Mouse (Mus musculus) liver, adult 2 months (tissue): ENCODE data around the gene Ntm. TPM values are rescaled to one million over a fixed set of nuclear protein-coding genes. Genes with fewer than 3 reads are reported as not detected.

Experiments used
- DNase-seq: peaks from one replicate; pipeline ENCODE4 v3.0.0-alpha.2; 2011; ENCODE audit warnings: low read depth, low spot score; ENCODE audit errors: extremely low read depth
- H3K27ac ChIP-seq: fragments of 200-500 bp; replicated peaks from 2 replicates; pipeline ENCODE4 v1.5.1; 2012; ENCODE audit warnings: low read depth, mild to moderate bottlenecking, control low read depth, inconsistent platforms, low read length; ENCODE audit not compliant: insufficient read depth
- H3K27me3 ChIP-seq: fragments of 200-500 bp; 2 replicates; pipeline ENCODE4 v1.6.1; 2012; ENCODE audit warnings: mild to moderate bottlenecking, moderate library complexity, low read length, inconsistent platforms; ENCODE audit not compliant: control insufficient read depth, insufficient read depth
- H3K36me3 ChIP-seq: fragments of 200-500 bp; 2 replicates; pipeline ENCODE4 v1.6.1; 2012; ENCODE audit warnings: low read length, inconsistent platforms; ENCODE audit not compliant: control insufficient read depth, insufficient read depth
- H3K4me1 ChIP-seq: fragments of 200-500 bp; 2 replicates; pipeline ENCODE4 v1.6.1; 2011; ENCODE audit warnings: low read length; ENCODE audit not compliant: control insufficient read depth, insufficient read depth
- H3K4me3 ChIP-seq: fragments of 200-500 bp; 2 replicates; pipeline ENCODE4 v1.5.1; 2011; ENCODE audit warnings: low read depth, mild to moderate bottlenecking, control low read depth, low read length, moderate library complexity; ENCODE audit not compliant: insufficient read depth
- H3K79me2 ChIP-seq: fragments of 200-500 bp; 2 replicates; pipeline ENCODE4 v1.6.1; 2012; ENCODE audit warnings: inconsistent platforms, mild to moderate bottlenecking, low read length, moderate library complexity; ENCODE audit not compliant: control insufficient read depth, insufficient read depth
- H3K9ac ChIP-seq: fragments of 200-500 bp; 2 replicates; pipeline ENCODE4 v1.6.1; 2012; ENCODE audit warnings: low read depth, mild to moderate bottlenecking, control low read depth, inconsistent platforms, low read length
- CTCF ChIP-seq: fragments of 200-500 bp; IDR thresholded peaks from 2 replicates; pipeline ENCODE4 v1.5.1; 2011; ENCODE audit warnings: low read depth, low read length, control low read depth
- POLR2A ChIP-seq: fragments of 200-500 bp; IDR thresholded peaks from 2 replicates; pipeline ENCODE4 v1.6.1; 2011; ENCODE audit warnings: low read length, control low read depth; ENCODE audit not compliant: insufficient read depth; ENCODE audit errors: extremely low read depth
- WGBS: fragments of 180-500 bp; shearing (Covaris S2); methylation state at CpG from one replicate; pipeline ENCODE4 v1.1.7; 2018; 5-methylcytosine and 5-hydroxymethylcytosine counted together
- polyA plus RNA-seq: library from polyadenylated mRNA; depleted of rRNA; stranded (reverse); fragments of >200 nt; gene quantifications from 2 replicates; pipeline ENCODE4 v1.2.3, GENCODE M21; 2012
- total RNA-seq: library from RNA; depleted of rRNA; stranded (reverse); fragments of >200 nt; gene quantifications from 2 replicates; pipeline ENCODE4 v1.2.3, GENCODE M21; 2014

Ntm gene
- total and polyA plus RNA-seq, 2 experiments = 2.1 to 3.2 TPM

GRCm38 (mm10) chr9:29673911-29674310 lies 289.0 kb downstream of the Ntm start:
- Histone ChIP-seq H3K27ac (no peak overlapping the region), H3K4me1 (no peaks in the 10 kb centered on the region), H3K36me3 (no peaks in the 10 kb centered on the region), H3K27me3 (0 out of 2 replicates have a peak, but pooled peaks cover 3% of the 10 kb centered on the region), H3K9ac (no peak overlapping the region), H3K4me3 (no peak overlapping the region), H3K79me2 (no peaks in the 10 kb centered on the region)
- WGBS = 43% methylated on average over 8 of the region's 8 CpGs
- TF ChIP-seq POLR2A = no peak
- no peak for TF ChIP-seq CTCF
- DNase-seq = no peak

- H3K27ac ChIP-seq = no peak overlapping the region
- H3K9ac ChIP-seq = no peak overlapping the region
- DNase-seq = no peak
- H3K36me3 ChIP-seq = no peaks in the 10 kb centered on the region
- no peaks in the 10 kb centered on the region for H3K27me3 ChIP-seq
- H3K4me3 ChIP-seq = no peak overlapping the region
- H3K79me2 ChIP-seq = no peaks in the 10 kb centered on the region
- no peak for TF ChIP-seq POLR2A
- TF ChIP-seq CTCF = no peak
- H3K4me1 ChIP-seq = no peaks in the 10 kb centered on the region
- WGBS = 69% methylated on average over 6 of the region's 6 CpGs
Observed at GRCm38 (mm10) chr9:29671861-29672260, 291.1 kb downstream of the Ntm start.

GRCm38 (mm10) chr9:29663286-29663685 lies 299.7 kb downstream of the Ntm start:
- Histone ChIP-seq H3K79me2 (no peaks in the 10 kb centered on the region), H3K4me3 (no peak overlapping the region), H3K27ac (no peak overlapping the region), H3K9ac (no peak overlapping the region), H3K27me3 (no peaks in the 10 kb centered on the region), H3K4me1 (no peaks in the 10 kb centered on the region), H3K36me3 (no peaks in the 10 kb centered on the region)
- WGBS = 69% methylated on average over 7 of the region's 7 CpGs
- DNase-seq = no peak
- TF ChIP-seq CTCF = no peak

GRCm38 (mm10) chr9:29661468-29662145 lies 301.3 kb downstream of the Ntm start:
- DNase-seq = peak; percentile 29
- no peaks in the 10 kb centered on the region for H3K27me3 ChIP-seq
- H3K4me3 ChIP-seq = no peak overlapping the region
- H3K27ac ChIP-seq = no peak overlapping the region
- H3K36me3 ChIP-seq = no peaks in the 10 kb centered on the region
- H3K79me2 ChIP-seq = no peaks in the 10 kb centered on the region
- peak; percentile 68 for TF ChIP-seq CTCF
- TF ChIP-seq POLR2A = no peak
- WGBS = 19% methylated on average over 3 of the region's 3 CpGs
- no peak overlapping the region for H3K9ac ChIP-seq
- H3K4me1 ChIP-seq = no peaks in the 10 kb centered on the region

- WGBS = 37% methylated on average over 3 of the region's 3 CpGs
- H3K27ac ChIP-seq = no peak overlapping the region
- H3K27me3 ChIP-seq = no peaks in the 10 kb centered on the region
- H3K9ac ChIP-seq = no peak overlapping the region
- H3K4me3 ChIP-seq = no peak overlapping the region
- H3K36me3 ChIP-seq = no peaks in the 10 kb centered on the region
- H3K79me2 ChIP-seq = no peaks in the 10 kb centered on the region
- H3K4me1 ChIP-seq = no peaks in the 10 kb centered on the region
- no peak for DNase-seq
- TF ChIP-seq CTCF = no peak
- TF ChIP-seq POLR2A = no peak
Observed at GRCm38 (mm10) chr9:29660059-29660613, 302.8 kb downstream of the Ntm start.

GRCm38 (mm10) chr9:29657761-29658465 lies 305.0 kb downstream of the Ntm start:
- TF ChIP-seq POLR2A (no peak), CTCF (no peak)
- Histone ChIP-seq H3K27ac (no peak overlapping the region), H3K4me1 (no peaks in the 10 kb centered on the region), H3K4me3 (no peak overlapping the region), H3K27me3 (no peaks in the 10 kb centered on the region), H3K79me2 (no peaks in the 10 kb centered on the region), H3K9ac (no peak overlapping the region), H3K36me3 (no peaks in the 10 kb centered on the region)
- 69% methylated on average over 7 of the region's 7 CpGs for WGBS
- DNase-seq = no peak
